Mouse (Mus musculus): ENCODE measurements around the gene Cd22. TPM values are rescaled to one million over a fixed set of nuclear protein-coding genes. Genes with fewer than 3 reads are reported as not detected.

Cd22 gene
- polyA plus RNA-seq, 1 experiment from 2014 or later = not detected

GRCm38 (mm10) chr7:30859635-30860402, 20.3 kb downstream of the Cd22 start:
- H3K36me3 ChIP-seq (ENCODE audit: control insufficient read depth, insufficient read depth, low read length) = no peaks in the 10 kb centered on the region
- DNase-seq (ENCODE audit: low spot score) (peak; percentile 80), ATAC-seq (ENCODE audit: insufficient number of reproducible peaks, low FRiP score, low TSS enrichment, low read depth) (0 out of 2 replicates have a peak, but pooled peaks have one; percentile 39)
- H3K4me3 ChIP-seq (ENCODE audit: low read depth, low read length) = no peak overlapping the region
- no peak overlapping the region for H3K27ac ChIP-seq (replicated peaks; ENCODE audit: low read depth, low read length)
- 15% methylated on average over 14 of the region's 16 CpGs for WGBS
- H3K27me3 ChIP-seq (ENCODE audit: control insufficient read depth, insufficient read depth, low read length) = no peaks in the 10 kb centered on the region
- 0 out of 2 replicates have a peak overlapping the region, but pooled peaks have one; percentile 13 for H3K9ac ChIP-seq (ENCODE audit: low read length)
- peak overlapping the region; percentile 38 for H3K4me2 ChIP-seq (ENCODE audit: low read depth, severe bottlenecking)
- no peaks in the 10 kb centered on the region for H3K4me1 ChIP-seq (ENCODE audit: control insufficient read depth, insufficient read depth, low read length)
- H3K9me3 ChIP-seq (ENCODE audit: control insufficient read depth, low read length) = no peaks in the 10 kb centered on the region

GRCm38 (mm10) chr7:30859290-30859634, 20.9 kb downstream of the Cd22 start:
- Histone ChIP-seq H3K4me3 (ENCODE audit: low read depth, low read length) (no peak overlapping the region), H3K36me3 (ENCODE audit: control insufficient read depth, insufficient read depth, low read length) (no peaks in the 10 kb centered on the region), H3K9me3 (ENCODE audit: control insufficient read depth, low read length) (no peaks in the 10 kb centered on the region), H3K4me1 (ENCODE audit: control insufficient read depth, insufficient read depth, low read length) (no peaks in the 10 kb centered on the region), H3K27ac (replicated peaks; ENCODE audit: low read depth, low read length) (no peak overlapping the region), H3K9ac (ENCODE audit: low read length) (no peak overlapping the region), H3K27me3 (ENCODE audit: control insufficient read depth, insufficient read depth, low read length) (no peaks in the 10 kb centered on the region), H3K4me2 (ENCODE audit: low read depth, severe bottlenecking) (no peak overlapping the region)
- DNase-seq (ENCODE audit: low spot score) (peak; percentile 86), ATAC-seq (ENCODE audit: insufficient number of reproducible peaks, low FRiP score, low TSS enrichment, low read depth) (no peak)

DNA sequence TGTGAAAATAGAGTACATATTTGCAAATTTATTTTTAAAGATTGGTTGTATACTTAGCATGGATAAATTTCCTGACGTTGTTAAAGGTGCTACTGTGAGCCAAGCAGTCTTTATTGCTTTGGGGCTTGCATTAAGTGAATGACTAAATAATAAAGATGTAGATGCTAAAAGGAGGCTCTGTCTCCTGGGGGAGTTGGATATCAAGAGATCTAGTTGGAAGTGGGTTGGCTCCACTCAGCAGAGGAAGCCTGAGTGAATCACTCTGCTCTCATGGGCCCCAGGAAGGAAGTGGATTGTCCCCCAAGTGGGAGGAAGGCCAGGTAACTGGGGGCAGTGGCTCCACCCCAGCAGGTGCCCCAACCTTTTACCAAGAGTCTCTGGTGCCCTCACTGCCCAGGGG, 22.4 kb downstream of the Cd22 start:
- Histone ChIP-seq H3K9ac (ENCODE audit: low read length) (no peak overlapping the region), H3K9me3 (ENCODE audit: control insufficient read depth, low read length) (no peaks in the 10 kb centered on the region), H3K4me1 (ENCODE audit: control insufficient read depth, insufficient read depth, low read length) (no peaks in the 10 kb centered on the region), H3K36me3 (ENCODE audit: control insufficient read depth, insufficient read depth, low read length) (no peaks in the 10 kb centered on the region), H3K4me2 (ENCODE audit: low read depth, severe bottlenecking) (no peak overlapping the region), H3K27me3 (ENCODE audit: control insufficient read depth, insufficient read depth, low read length) (no peaks in the 10 kb centered on the region), H3K4me3 (ENCODE audit: low read depth, low read length) (no peak overlapping the region), H3K27ac (replicated peaks; ENCODE audit: low read depth, low read length) (no peak overlapping the region)
- ATAC-seq (ENCODE audit: insufficient number of reproducible peaks, low FRiP score, low TSS enrichment, low read depth) (no peak), DNase-seq (ENCODE audit: low spot score) (no peak)
- WGBS = 79% methylated on average over 1 of the region's 1 CpGs

DNA sequence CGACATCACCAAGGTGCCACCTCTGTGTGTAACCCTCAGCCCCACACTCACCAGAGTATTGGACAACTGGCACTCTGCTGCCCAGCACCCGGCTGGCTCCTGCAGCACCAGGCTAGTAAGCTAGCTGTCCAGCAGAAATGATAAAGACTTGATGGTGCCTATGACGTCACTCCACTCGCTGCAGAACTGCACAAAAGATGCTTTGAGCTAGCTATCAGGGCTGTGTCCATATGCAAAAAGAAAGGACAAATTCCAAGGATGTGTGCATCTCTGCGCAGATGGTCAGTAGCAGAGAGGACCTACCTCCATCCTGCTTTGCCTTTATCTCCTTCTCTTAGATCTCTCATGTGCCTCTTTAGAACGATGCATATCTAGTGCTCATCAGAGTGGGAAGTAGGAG, 24.1 kb downstream of the Cd22 start, which contains the start of gene Ffar3:
Gene Ffar3, minus strand, starts transcription at position 101 of the 400 bp plus-strand sequence.
- no peak within 1 kb of the TSS for H3K4me2 ChIP-seq (ENCODE audit: low read depth, severe bottlenecking)
- H3K27me3 ChIP-seq (ENCODE audit: control insufficient read depth, insufficient read depth, low read length) = no peaks in the 10 kb centered on the region
- no peak for DNase-seq (ENCODE audit: low spot score)
- no peak within 1 kb of the TSS for H3K27ac ChIP-seq (replicated peaks; ENCODE audit: low read depth, low read length)
- 90% methylated on average over 6 of the region's 6 CpGs for WGBS
- no peak within 1 kb of the TSS for H3K9ac ChIP-seq (ENCODE audit: low read length)
- H3K4me3 ChIP-seq (ENCODE audit: low read depth, low read length) = no peak within 1 kb of the TSS
- no peak for ATAC-seq (ENCODE audit: insufficient number of reproducible peaks, low FRiP score, low TSS enrichment, low read depth)
- no peaks in the 10 kb centered on the region for H3K4me1 ChIP-seq (ENCODE audit: control insufficient read depth, insufficient read depth, low read length)
- H3K9me3 ChIP-seq (ENCODE audit: control insufficient read depth, low read length) = no peaks in the 10 kb centered on the region
- H3K36me3 ChIP-seq (ENCODE audit: control insufficient read depth, insufficient read depth, low read length) = no peaks in the 10 kb centered on the region

DNA sequence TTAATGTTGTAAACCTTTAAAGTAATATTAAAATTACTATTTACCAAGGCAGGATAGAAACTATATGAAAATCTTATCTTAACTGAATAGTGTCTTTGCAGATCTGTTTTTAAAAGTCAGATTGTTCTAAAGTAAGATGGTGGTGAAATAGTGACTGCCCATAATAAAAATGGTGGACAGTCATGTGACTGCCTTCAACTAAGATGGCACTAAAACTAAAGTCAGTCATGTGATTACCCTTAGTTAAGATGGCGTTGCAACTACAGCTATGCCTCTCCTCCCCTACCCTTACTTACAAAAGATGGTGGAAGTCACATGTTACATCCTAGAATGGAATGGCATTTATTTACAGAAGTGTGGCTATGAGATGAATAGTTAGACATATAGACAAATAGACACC, 28.7 kb downstream of the Cd22 start:
- H3K4me3 ChIP-seq (ENCODE audit: low read depth, low read length) = no peak overlapping the region
- no peak overlapping the region for H3K27ac ChIP-seq (replicated peaks; ENCODE audit: low read depth, low read length)
- no peak for ATAC-seq (ENCODE audit: insufficient number of reproducible peaks, low FRiP score, low TSS enrichment, low read depth)
- no peak overlapping the region for H3K9ac ChIP-seq (ENCODE audit: low read length)
- no peaks in the 10 kb centered on the region for H3K4me1 ChIP-seq (ENCODE audit: control insufficient read depth, insufficient read depth, low read length)
- no peaks in the 10 kb centered on the region for H3K9me3 ChIP-seq (ENCODE audit: control insufficient read depth, low read length)
- no peak for DNase-seq (ENCODE audit: low spot score)
- H3K36me3 ChIP-seq (ENCODE audit: control insufficient read depth, insufficient read depth, low read length) = no peaks in the 10 kb centered on the region
- no peaks in the 10 kb centered on the region for H3K27me3 ChIP-seq (ENCODE audit: control insufficient read depth, insufficient read depth, low read length)
- 76% methylated on average over 1 of the region's 1 CpGs for WGBS
- H3K4me2 ChIP-seq (ENCODE audit: low read depth, severe bottlenecking) = no peak overlapping the region

GRCm38 (mm10) chr7:30847934-30848333, 32.2 kb downstream of the Cd22 start:
- Histone ChIP-seq H3K27ac (replicated peaks; ENCODE audit: low read depth, low read length) (no peak overlapping the region), H3K4me3 (ENCODE audit: low read depth, low read length) (no peak overlapping the region), H3K36me3 (ENCODE audit: control insufficient read depth, insufficient read depth, low read length) (no peaks in the 10 kb centered on the region), H3K4me2 (ENCODE audit: low read depth, severe bottlenecking) (no peak overlapping the region), H3K9me3 (ENCODE audit: control insufficient read depth, low read length) (no peaks in the 10 kb centered on the region), H3K9ac (ENCODE audit: low read length) (no peak overlapping the region), H3K4me1 (ENCODE audit: control insufficient read depth, insufficient read depth, low read length) (0 out of 2 replicates have a peak, but pooled peaks cover 3% of the 10 kb centered on the region), H3K27me3 (ENCODE audit: control insufficient read depth, insufficient read depth, low read length) (no peaks in the 10 kb centered on the region)
- 81% methylated on average over 6 of the region's 6 CpGs for WGBS
- ATAC-seq (ENCODE audit: insufficient number of reproducible peaks, low FRiP score, low TSS enrichment, low read depth) (no peak), DNase-seq (ENCODE audit: low spot score) (no peak)

- Histone ChIP-seq H3K9ac (ENCODE audit: low read length) (no peak overlapping the region), H3K4me2 (ENCODE audit: low read depth, severe bottlenecking) (no peak overlapping the region), H3K27me3 (ENCODE audit: control insufficient read depth, insufficient read depth, low read length) (no peaks in the 10 kb centered on the region), H3K4me1 (ENCODE audit: control insufficient read depth, insufficient read depth, low read length) (0 out of 2 replicates have a peak, but pooled peaks cover 3% of the 10 kb centered on the region), H3K4me3 (ENCODE audit: low read depth, low read length) (no peak overlapping the region), H3K27ac (replicated peaks; ENCODE audit: low read depth, low read length) (no peak overlapping the region), H3K36me3 (ENCODE audit: control insufficient read depth, insufficient read depth, low read length) (no peaks in the 10 kb centered on the region), H3K9me3 (ENCODE audit: control insufficient read depth, low read length) (no peaks in the 10 kb centered on the region)
- DNase-seq (ENCODE audit: low spot score) = no peak
- ATAC-seq (ENCODE audit: insufficient number of reproducible peaks, low FRiP score, low TSS enrichment, low read depth) = no peak
- WGBS = 74% methylated on average over 5 of the region's 5 CpGs
These were observed 32.8 kb downstream of the Cd22 start for GRCm38 (mm10) chr7:30847386-30847785.

- Histone ChIP-seq H3K4me2 (ENCODE audit: low read depth, severe bottlenecking) (no peak overlapping the region), H3K27ac (replicated peaks; ENCODE audit: low read depth, low read length) (no peak overlapping the region), H3K27me3 (ENCODE audit: control insufficient read depth, insufficient read depth, low read length) (no peaks in the 10 kb centered on the region), H3K36me3 (ENCODE audit: control insufficient read depth, insufficient read depth, low read length) (no peaks in the 10 kb centered on the region), H3K9me3 (ENCODE audit: control insufficient read depth, low read length) (no peaks in the 10 kb centered on the region), H3K4me1 (ENCODE audit: control insufficient read depth, insufficient read depth, low read length) (0 out of 2 replicates have a peak, but pooled peaks cover 3% of the 10 kb centered on the region), H3K4me3 (ENCODE audit: low read depth, low read length) (no peak overlapping the region), H3K9ac (ENCODE audit: low read length) (no peak overlapping the region)
- WGBS = 67% methylated on average over 2 of the region's 2 CpGs
- ATAC-seq (ENCODE audit: insufficient number of reproducible peaks, low FRiP score, low TSS enrichment, low read depth) = no peak
- DNase-seq (ENCODE audit: low spot score) = no peak
These were observed 33.6 kb downstream of the Cd22 start for GRCm38 (mm10) chr7:30846505-30847053.
